Mouse (Mus musculus) E14TG2a.4 (cell line): Measurements from ENCODE around the gene Camsap3.

Experiments
- CTCF ChIP-seq: conservative IDR thresholded peaks from 2 replicates; pipeline ENCODE4 v1.5.1; 2014; ENCODE audit warnings: low read length
- NANOG ChIP-seq: IDR thresholded peaks from 2 replicates; pipeline ENCODE4 v1.6.1; 2014; ENCODE audit warnings: borderline replicate concordance, low read length, mixed read lengths
- POU5F1 ChIP-seq: IDR thresholded peaks from 2 replicates; pipeline ENCODE4 v1.6.1; 2014; ENCODE audit warnings: low read length, borderline replicate concordance

DNA sequence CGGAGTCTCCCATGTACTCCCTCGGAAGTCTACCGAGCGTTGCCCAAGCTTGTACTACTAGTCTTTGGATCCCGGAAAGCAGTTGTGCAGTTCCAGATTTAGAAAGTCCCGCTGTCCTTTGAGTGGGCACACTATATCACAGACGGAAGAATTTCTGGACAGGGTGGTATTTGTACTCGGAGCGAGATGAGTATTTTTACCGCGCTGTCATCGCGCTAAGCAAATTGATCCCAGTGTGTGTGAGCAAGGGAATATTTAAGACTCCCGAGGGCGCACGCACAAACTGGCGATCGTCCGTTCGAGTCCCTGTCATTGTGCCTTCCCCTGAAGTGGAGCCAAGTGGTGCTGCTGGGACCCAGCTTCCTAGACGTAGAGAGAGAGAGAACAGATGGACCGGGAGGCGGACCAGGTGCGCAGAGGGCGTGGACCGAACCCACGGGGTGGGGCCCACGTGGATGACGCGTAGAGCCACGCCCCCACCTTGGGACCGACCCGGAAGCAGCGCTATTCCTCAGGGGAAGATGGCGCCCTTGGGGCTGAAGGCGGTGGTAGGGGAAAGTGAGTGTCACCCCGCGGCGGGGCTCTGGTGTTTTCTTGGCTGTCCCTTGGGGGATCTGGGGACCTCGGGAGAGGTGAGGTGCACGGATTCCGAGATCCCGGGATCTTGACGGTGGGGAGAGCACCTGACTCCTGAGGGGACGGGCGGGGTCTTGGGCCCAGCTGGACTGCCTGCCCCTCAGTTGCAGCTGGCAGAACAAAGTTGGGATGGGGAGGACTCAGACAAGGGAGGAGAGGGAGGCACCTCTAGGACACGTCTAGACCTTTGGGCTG is 43.8 kb downstream of the Camsap3 start, which contains the start of gene Stxbp2:
- TF ChIP-seq CTCF (no peak), POU5F1 (no peak), NANOG (no peak)
